Mouse (Mus musculus) liver, adult 2 months (tissue): ENCODE results near the gene Cyb5b.

Source experiments
- CTCF ChIP-seq: fragments of 200-500 bp; IDR thresholded peaks from 2 replicates; pipeline ENCODE4 v1.5.1; 2011; ENCODE audit warnings: low read depth, low read length, control low read depth
- POLR2A ChIP-seq: fragments of 200-500 bp; IDR thresholded peaks from 2 replicates; pipeline ENCODE4 v1.6.1; 2011; ENCODE audit warnings: low read length, control low read depth; ENCODE audit not compliant: insufficient read depth; ENCODE audit errors: extremely low read depth

- TF ChIP-seq CTCF, result no peak
- no peak for TF ChIP-seq POLR2A
These were observed 37.2 kb upstream of the Cyb5b start for GRCm38 (mm10) chr8:107113209-107113608.
